Mouse (Mus musculus): ENCODE data around the gene Gm6096. TPM values are rescaled to one million over a fixed set of nuclear protein-coding genes. Genes with fewer than 3 reads are reported as not detected.
A peak's percentile ranks its signal among the peaks of the same experiment; 100 is the strongest.

The Gm6096 gene
- polyA plus RNA-seq, 1 experiment: not detected

GRCm38 (mm10) chr7:34234610-34235561 lies 16.0 kb upstream of the Gm6096 start:
- Histone ChIP-seq H3K27me3 (ENCODE audit: control insufficient read depth, insufficient read depth, low read length) (no peaks in the 10 kb centered on the region), H3K4me3 (ENCODE audit: low read depth, low read length) (peak overlapping the region; percentile 65), H3K4me1 (ENCODE audit: control insufficient read depth, insufficient read depth, insufficient read length, low read length) (peaks cover 2% of the 10 kb centered on the region; the same call in 1 of the 2 replicates), H3K27ac (ENCODE audit: insufficient read depth, low read depth, low read length) (peak overlapping the region; percentile 38), H3K36me3 (ENCODE audit: control insufficient read depth, insufficient read depth, low read length) (peaks cover 22% of the 10 kb centered on the region)
- TF ChIP-seq POLR2A (IDR thresholded peaks at IDR 0.05; ENCODE audit: low read depth, low read length): no peak
- no peak for TF ChIP-seq CTCF (IDR thresholded peaks at IDR 0.05; ENCODE audit: extremely low read depth, insufficient read length, insufficient replicate concordance, low read depth, low read length)
- 2% methylated on average over 17 of the region's 17 CpGs for WGBS

GRCm38 (mm10) chr7:34235602-34236001 lies 15.2 kb upstream of the Gm6096 start:
- Histone ChIP-seq H3K27ac (ENCODE audit: insufficient read depth, low read depth, low read length) (no peak overlapping the region), H3K36me3 (ENCODE audit: control insufficient read depth, insufficient read depth, low read length) (peaks cover 27% of the 10 kb centered on the region), H3K4me1 (ENCODE audit: control insufficient read depth, insufficient read depth, insufficient read length, low read length) (peaks cover 2% of the 10 kb centered on the region; the same call in 1 of the 2 replicates), H3K4me3 (ENCODE audit: low read depth, low read length) (no peak overlapping the region), H3K27me3 (ENCODE audit: control insufficient read depth, insufficient read depth, low read length) (no peaks in the 10 kb centered on the region)
- WGBS: 84% methylated on average over 5 of the region's 5 CpGs
- TF ChIP-seq POLR2A (IDR thresholded peaks at IDR 0.05; ENCODE audit: low read depth, low read length) (no peak), CTCF (IDR thresholded peaks at IDR 0.05; ENCODE audit: extremely low read depth, insufficient read length, insufficient replicate concordance, low read depth, low read length) (no peak)

DNA sequence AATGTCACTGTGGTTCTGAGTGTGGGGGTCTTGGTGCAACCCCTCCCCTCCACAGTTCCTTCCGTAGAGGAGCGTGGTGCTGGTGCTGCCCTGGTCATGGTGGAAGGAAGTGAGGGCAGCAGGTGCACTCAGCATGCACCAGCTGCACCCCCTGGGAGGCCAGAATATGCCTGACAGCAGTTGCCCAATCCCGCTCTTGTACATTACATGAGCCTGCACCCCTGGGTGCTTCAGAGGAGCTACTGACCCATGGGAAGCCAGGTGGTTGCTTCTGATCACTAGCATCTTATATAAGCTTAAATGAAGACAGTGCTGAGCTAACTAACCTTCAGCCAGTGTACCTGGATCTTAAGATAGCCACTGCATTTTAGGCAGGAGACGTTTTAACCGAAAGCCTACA lies 12.8 kb upstream of the Gm6096 start:
- Histone ChIP-seq H3K27me3 (ENCODE audit: control insufficient read depth, insufficient read depth, low read length) (no peaks in the 10 kb centered on the region), H3K27ac (ENCODE audit: insufficient read depth, low read depth, low read length) (no peak overlapping the region), H3K36me3 (ENCODE audit: control insufficient read depth, insufficient read depth, low read length) (peaks cover 38% of the 10 kb centered on the region), H3K4me1 (ENCODE audit: control insufficient read depth, insufficient read depth, insufficient read length, low read length) (peaks cover 2% of the 10 kb centered on the region; the same call in 1 of the 2 replicates), H3K4me3 (ENCODE audit: low read depth, low read length) (no peak overlapping the region)
- WGBS: 90% methylated on average over 5 of the region's 5 CpGs
- TF ChIP-seq CTCF (IDR thresholded peaks at IDR 0.05; ENCODE audit: extremely low read depth, insufficient read length, insufficient replicate concordance, low read depth, low read length): no peak

GRCm38 (mm10) chr7:34242176-34242575 lies 8.7 kb upstream of the Gm6096 start:
- Histone ChIP-seq H3K36me3 (ENCODE audit: control insufficient read depth, insufficient read depth, low read length) (peaks cover 58% of the 10 kb centered on the region), H3K27ac (ENCODE audit: insufficient read depth, low read depth, low read length) (no peak overlapping the region), H3K4me1 (ENCODE audit: control insufficient read depth, insufficient read depth, insufficient read length, low read length) (no peaks in the 10 kb centered on the region), H3K4me3 (ENCODE audit: low read depth, low read length) (no peak overlapping the region), H3K27me3 (ENCODE audit: control insufficient read depth, insufficient read depth, low read length) (no peaks in the 10 kb centered on the region)
- 95% methylated on average over 11 of the region's 11 CpGs for WGBS
- TF ChIP-seq CTCF (IDR thresholded peaks at IDR 0.05; ENCODE audit: extremely low read depth, insufficient read length, insufficient replicate concordance, low read depth, low read length) (no peak), POLR2A (IDR thresholded peaks at IDR 0.05; ENCODE audit: low read depth, low read length) (no peak)

GRCm38 (mm10) chr7:34246870-34247499 lies 3.9 kb upstream of the Gm6096 start:
- no peak overlapping the region for H3K4me3 ChIP-seq (ENCODE audit: low read depth, low read length)
- peaks cover 47% of the 10 kb centered on the region for H3K36me3 ChIP-seq (ENCODE audit: control insufficient read depth, insufficient read depth, low read length)
- TF ChIP-seq POLR2A (IDR thresholded peaks at IDR 0.05; ENCODE audit: low read depth, low read length): no peak
- no peak for TF ChIP-seq CTCF (IDR thresholded peaks at IDR 0.05; ENCODE audit: extremely low read depth, insufficient read length, insufficient replicate concordance, low read depth, low read length)
- 83% methylated on average over 3 of the region's 3 CpGs for WGBS
- no peaks in the 10 kb centered on the region for H3K4me1 ChIP-seq (ENCODE audit: control insufficient read depth, insufficient read depth, insufficient read length, low read length)
- H3K27ac ChIP-seq (ENCODE audit: insufficient read depth, low read depth, low read length): no peak overlapping the region
- H3K27me3 ChIP-seq (ENCODE audit: control insufficient read depth, insufficient read depth, low read length): no peaks in the 10 kb centered on the region

DNA sequence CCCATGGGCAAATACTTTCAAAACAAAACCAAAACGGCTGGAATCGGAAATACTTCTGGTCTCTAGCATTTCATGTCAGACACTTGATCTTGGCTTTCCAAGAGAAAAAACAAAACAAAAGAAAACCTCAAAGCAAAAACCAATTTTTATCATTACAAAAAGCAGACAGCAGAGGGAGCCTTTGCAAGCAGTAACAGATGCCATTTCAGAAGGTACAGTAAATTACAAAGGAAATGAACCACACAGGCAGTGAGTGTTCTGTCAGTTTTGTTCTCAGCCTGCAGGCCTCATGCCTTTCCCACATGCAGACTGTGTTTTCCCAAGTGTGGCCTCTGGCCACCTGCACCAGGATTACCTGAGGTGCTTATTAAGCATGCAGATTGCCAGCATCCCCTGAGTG lies 1.2 kb downstream of the Gm6096 start:
- H3K4me1 ChIP-seq (ENCODE audit: control insufficient read depth, insufficient read depth, insufficient read length, low read length): no peaks in the 10 kb centered on the region
- H3K36me3 ChIP-seq (ENCODE audit: control insufficient read depth, insufficient read depth, low read length): peaks cover 45% of the 10 kb centered on the region
- TF ChIP-seq CTCF (IDR thresholded peaks at IDR 0.05; ENCODE audit: extremely low read depth, insufficient read length, insufficient replicate concordance, low read depth, low read length) (no peak), POLR2A (IDR thresholded peaks at IDR 0.05; ENCODE audit: low read depth, low read length) (no peak)
- 74% methylated on average over 2 of the region's 2 CpGs for WGBS
- no peak overlapping the region for H3K27ac ChIP-seq (ENCODE audit: insufficient read depth, low read depth, low read length)
- H3K27me3 ChIP-seq (ENCODE audit: control insufficient read depth, insufficient read depth, low read length): no peaks in the 10 kb centered on the region
- H3K4me3 ChIP-seq (ENCODE audit: low read depth, low read length): no peak overlapping the region

DNA sequence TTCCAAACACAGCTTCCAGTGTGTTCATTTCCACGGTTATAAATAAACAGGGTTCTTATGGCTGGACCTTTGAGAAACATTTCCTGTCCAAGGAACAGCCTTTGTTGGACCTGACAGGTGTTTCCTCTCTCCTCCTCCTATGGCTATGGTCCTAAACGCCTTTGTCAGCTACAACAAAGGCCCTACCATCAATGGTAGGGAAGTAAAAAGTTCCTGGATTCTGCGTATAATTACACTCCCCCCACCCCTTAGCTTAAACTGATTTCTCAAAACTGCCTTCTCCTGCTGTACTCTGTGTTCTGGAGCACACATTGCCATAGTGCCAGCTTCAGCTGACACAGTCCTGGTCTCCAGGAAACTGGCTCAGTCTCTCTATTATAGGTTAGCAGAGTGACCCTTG lies 4.3 kb downstream of the Gm6096 start:
- Histone ChIP-seq H3K36me3 (ENCODE audit: control insufficient read depth, insufficient read depth, low read length) (peaks cover 36% of the 10 kb centered on the region), H3K27me3 (ENCODE audit: control insufficient read depth, insufficient read depth, low read length) (no peaks in the 10 kb centered on the region), H3K4me3 (ENCODE audit: low read depth, low read length) (no peak overlapping the region), H3K4me1 (ENCODE audit: control insufficient read depth, insufficient read depth, insufficient read length, low read length) (no peaks in the 10 kb centered on the region), H3K27ac (ENCODE audit: insufficient read depth, low read depth, low read length) (no peak overlapping the region)
- 63% methylated on average over 3 of the region's 3 CpGs for WGBS
- no peak for TF ChIP-seq POLR2A (IDR thresholded peaks at IDR 0.05; ENCODE audit: low read depth, low read length)
- TF ChIP-seq CTCF (IDR thresholded peaks at IDR 0.05; ENCODE audit: extremely low read depth, insufficient read length, insufficient replicate concordance, low read depth, low read length): no peak
